Mouse (Mus musculus): ENCODE results near the gene Zdhhc7. TPM values are rescaled to one million over a fixed set of nuclear protein-coding genes. Genes with fewer than 3 reads are reported as not detected.

The Zdhhc7 gene
- total RNA-seq, 4 experiments from 2014 or later = 33.5 to 40.0 (median 34.3) TPM

- DNase-seq (ENCODE audit: low spot score) = no peak
These were observed 13.1 kb upstream of the Zdhhc7 start for GRCm38 (mm10) chr8:120114315-120114841.

- DNase-seq (ENCODE audit: low spot score) = peak; percentile 99
These were observed 12.5 kb upstream of the Zdhhc7 start, which contains the start of gene 6430548M08Rik for GRCm38 (mm10) chr8:120113758-120114255. TSS of gene 6430548M08Rik (plus strand) at chr8:120114152.

GRCm38 (mm10) chr8:120113306-120113705 lies 12.0 kb upstream of the Zdhhc7 start:
- peak; percentile 65 for DNase-seq (ENCODE audit: low spot score)

- DNase-seq (ENCODE audit: low spot score) = no peak
These were observed 11.3 kb upstream of the Zdhhc7 start for GRCm38 (mm10) chr8:120112535-120112934.

GRCm38 (mm10) chr8:120111382-120111781 lies 10.1 kb upstream of the Zdhhc7 start:
- no peak for DNase-seq (ENCODE audit: low spot score)

GRCm38 (mm10) chr8:120110966-120111365 lies 9.7 kb upstream of the Zdhhc7 start:
- DNase-seq (ENCODE audit: low spot score) = no peak

- DNase-seq (ENCODE audit: low spot score) = peak; percentile 48
These were observed 7.9 kb upstream of the Zdhhc7 start for GRCm38 (mm10) chr8:120109149-120109548.

GRCm38 (mm10) chr8:120104721-120105272 lies 3.5 kb upstream of the Zdhhc7 start:
- DNase-seq (ENCODE audit: low spot score) = peak; percentile 85

GRCm38 (mm10) chr8:120103916-120104315 lies 2.6 kb upstream of the Zdhhc7 start:
- no peak for DNase-seq (ENCODE audit: low spot score)

GRCm38 (mm10) chr8:120100388-120101067 lies 754 bp downstream of the Zdhhc7 start:
- no peak for DNase-seq (ENCODE audit: low spot score)

GRCm38 (mm10) chr8:120096486-120096885 lies 4.8 kb downstream of the Zdhhc7 start:
- DNase-seq (ENCODE audit: low spot score) = no peak

- DNase-seq (ENCODE audit: low spot score) = no peak
These were observed 6.5 kb downstream of the Zdhhc7 start for GRCm38 (mm10) chr8:120094801-120095200.

- no peak for DNase-seq (ENCODE audit: low spot score)
These were observed 8.2 kb downstream of the Zdhhc7 start for GRCm38 (mm10) chr8:120093103-120093502.

GRCm38 (mm10) chr8:120091032-120091431 lies 10.2 kb downstream of the Zdhhc7 start:
- DNase-seq (ENCODE audit: low spot score) = no peak

GRCm38 (mm10) chr8:120089511-120089910 lies 11.8 kb downstream of the Zdhhc7 start:
- no peak for DNase-seq (ENCODE audit: low spot score)

- DNase-seq (ENCODE audit: low spot score) = no peak
These were observed 16.5 kb downstream of the Zdhhc7 start for GRCm38 (mm10) chr8:120084783-120085182.

- DNase-seq (ENCODE audit: low spot score) = no peak
These were observed 18.0 kb downstream of the Zdhhc7 start for GRCm38 (mm10) chr8:120083261-120083660.

- no peak for DNase-seq (ENCODE audit: low spot score)
These were observed 21.9 kb downstream of the Zdhhc7 start for GRCm38 (mm10) chr8:120079361-120079760.

- peak; percentile 56 for DNase-seq (ENCODE audit: low spot score)
These were observed 23.2 kb downstream of the Zdhhc7 start for GRCm38 (mm10) chr8:120078080-120078479.

- no peak for DNase-seq (ENCODE audit: low spot score)
These were observed 25.9 kb downstream of the Zdhhc7 start for GRCm38 (mm10) chr8:120075347-120075746.

GRCm38 (mm10) chr8:120074516-120074915 lies 26.8 kb downstream of the Zdhhc7 start:
- DNase-seq (ENCODE audit: low spot score) = no peak

- DNase-seq (ENCODE audit: low spot score) = peak; percentile 34
These were observed 28.5 kb downstream of the Zdhhc7 start for GRCm38 (mm10) chr8:120072827-120073226.

GRCm38 (mm10) chr8:120072259-120072658 lies 29.0 kb downstream of the Zdhhc7 start:
- no peak for DNase-seq (ENCODE audit: low spot score)
